Mouse (Mus musculus): ENCODE data around the gene Nrp1. TPM values are rescaled to one million over a fixed set of nuclear protein-coding genes. Genes with fewer than 3 reads are reported as not detected.

The Nrp1 gene
- polyA plus RNA-seq, 1 experiment from 2014 or later = 82.9 TPM

- Histone ChIP-seq H3K4me3 (ENCODE audit: low read length) (no peak overlapping the region), H3K4me1 (ENCODE audit: control insufficient read depth, insufficient read depth, low read depth, low read length) (no peaks in the 10 kb centered on the region), H3K36me3 (ENCODE audit: control insufficient read depth, insufficient read depth, low read length) (peaks cover 13% of the 10 kb centered on the region), H3K9me3 (ENCODE audit: control insufficient read depth, low read length) (no peaks in the 10 kb centered on the region), H3K9ac (ENCODE audit: low read depth, low read length) (no peak overlapping the region), H3K27me3 (replicated peaks; ENCODE audit: control insufficient read depth, insufficient read depth, low read length) (no peaks in the 10 kb centered on the region), H3K4me2 (ENCODE audit: low read length) (no peak overlapping the region), H3K27ac (ENCODE audit: low read depth, low read length) (no peak overlapping the region)
- no peak for ATAC-seq
- WGBS = 84% methylated on average over 4 of the region's 4 CpGs
These were observed 105.7 kb downstream of the Nrp1 start for GRCm38 (mm10) chr8:128464056-128464623.

GRCm38 (mm10) chr8:128465553-128465952 lies 107.1 kb downstream of the Nrp1 start:
- peaks cover 7% of the 10 kb centered on the region for H3K36me3 ChIP-seq (ENCODE audit: control insufficient read depth, insufficient read depth, low read length)
- ATAC-seq = no peak
- 95% methylated on average over 2 of the region's 2 CpGs for WGBS
- no peaks in the 10 kb centered on the region for H3K9me3 ChIP-seq (ENCODE audit: control insufficient read depth, low read length)
- no peaks in the 10 kb centered on the region for H3K27me3 ChIP-seq (replicated peaks; ENCODE audit: control insufficient read depth, insufficient read depth, low read length)
- H3K27ac ChIP-seq (ENCODE audit: low read depth, low read length) = no peak overlapping the region
- no peak overlapping the region for H3K9ac ChIP-seq (ENCODE audit: low read depth, low read length)
- no peak overlapping the region for H3K4me3 ChIP-seq (ENCODE audit: low read length)
- no peaks in the 10 kb centered on the region for H3K4me1 ChIP-seq (ENCODE audit: control insufficient read depth, insufficient read depth, low read depth, low read length)
- no peak overlapping the region for H3K4me2 ChIP-seq (ENCODE audit: low read length)

- H3K36me3 ChIP-seq (ENCODE audit: control insufficient read depth, insufficient read depth, low read length) = peaks cover 3% of the 10 kb centered on the region; the same call in 1 of the 2 replicates
- no peak overlapping the region for H3K9ac ChIP-seq (ENCODE audit: low read depth, low read length)
- H3K9me3 ChIP-seq (ENCODE audit: control insufficient read depth, low read length) = no peaks in the 10 kb centered on the region
- H3K4me2 ChIP-seq (ENCODE audit: low read length) = no peak overlapping the region
- H3K27ac ChIP-seq (ENCODE audit: low read depth, low read length) = no peak overlapping the region
- 65% methylated on average over 4 of the region's 4 CpGs for WGBS
- ATAC-seq = no peak
- no peaks in the 10 kb centered on the region for H3K4me1 ChIP-seq (ENCODE audit: control insufficient read depth, insufficient read depth, low read depth, low read length)
- no peaks in the 10 kb centered on the region for H3K27me3 ChIP-seq (replicated peaks; ENCODE audit: control insufficient read depth, insufficient read depth, low read length)
- no peak overlapping the region for H3K4me3 ChIP-seq (ENCODE audit: low read length)
These were observed 108.5 kb downstream of the Nrp1 start for GRCm38 (mm10) chr8:128466681-128467430.

- H3K27ac ChIP-seq (ENCODE audit: low read depth, low read length) = no peak overlapping the region
- no peak overlapping the region for H3K4me2 ChIP-seq (ENCODE audit: low read length)
- WGBS = 68% methylated on average over 2 of the region's 2 CpGs
- no peak for ATAC-seq
- no peaks in the 10 kb centered on the region for H3K9me3 ChIP-seq (ENCODE audit: control insufficient read depth, low read length)
- peaks cover 3% of the 10 kb centered on the region; the same call in 1 of the 2 replicates for H3K36me3 ChIP-seq (ENCODE audit: control insufficient read depth, insufficient read depth, low read length)
- H3K4me3 ChIP-seq (ENCODE audit: low read length) = no peak overlapping the region
- no peaks in the 10 kb centered on the region for H3K27me3 ChIP-seq (replicated peaks; ENCODE audit: control insufficient read depth, insufficient read depth, low read length)
- no peaks in the 10 kb centered on the region for H3K4me1 ChIP-seq (ENCODE audit: control insufficient read depth, insufficient read depth, low read depth, low read length)
- H3K9ac ChIP-seq (ENCODE audit: low read depth, low read length) = no peak overlapping the region
These were observed 111.7 kb downstream of the Nrp1 start for GRCm38 (mm10) chr8:128470097-128470496.

GRCm38 (mm10) chr8:128471186-128471585 lies 112.8 kb downstream of the Nrp1 start:
- ATAC-seq = no peak

GRCm38 (mm10) chr8:128472871-128473270 lies 114.5 kb downstream of the Nrp1 start:
- no peaks in the 10 kb centered on the region for H3K27me3 ChIP-seq (replicated peaks; ENCODE audit: control insufficient read depth, insufficient read depth, low read length)
- H3K27ac ChIP-seq (ENCODE audit: low read depth, low read length) = no peak overlapping the region
- H3K9me3 ChIP-seq (ENCODE audit: control insufficient read depth, low read length) = no peaks in the 10 kb centered on the region
- no peak for ATAC-seq
- H3K4me2 ChIP-seq (ENCODE audit: low read length) = no peak overlapping the region
- 67% methylated on average over 2 of the region's 2 CpGs for WGBS
- H3K4me1 ChIP-seq (ENCODE audit: control insufficient read depth, insufficient read depth, low read depth, low read length) = no peaks in the 10 kb centered on the region
- H3K4me3 ChIP-seq (ENCODE audit: low read length) = no peak overlapping the region
- no peak overlapping the region for H3K9ac ChIP-seq (ENCODE audit: low read depth, low read length)
- peaks cover 3% of the 10 kb centered on the region; the same call in 1 of the 2 replicates for H3K36me3 ChIP-seq (ENCODE audit: control insufficient read depth, insufficient read depth, low read length)

More at GRCm38 (mm10) chr8:128471186-128471585, 112.8 kb downstream of the Nrp1 start:
- no peaks in the 10 kb centered on the region for H3K4me1 ChIP-seq (ENCODE audit: control insufficient read depth, insufficient read depth, low read depth, low read length)
- no peaks in the 10 kb centered on the region for H3K27me3 ChIP-seq (replicated peaks; ENCODE audit: control insufficient read depth, insufficient read depth, low read length)
- WGBS = 89% methylated on average over 2 of the region's 2 CpGs
- no peak overlapping the region for H3K27ac ChIP-seq (ENCODE audit: low read depth, low read length)
- H3K4me3 ChIP-seq (ENCODE audit: low read length) = no peak overlapping the region
- no peak overlapping the region for H3K9ac ChIP-seq (ENCODE audit: low read depth, low read length)
- H3K36me3 ChIP-seq (ENCODE audit: control insufficient read depth, insufficient read depth, low read length) = peaks cover 3% of the 10 kb centered on the region; the same call in 1 of the 2 replicates
- H3K9me3 ChIP-seq (ENCODE audit: control insufficient read depth, low read length) = no peaks in the 10 kb centered on the region
- no peak overlapping the region for H3K4me2 ChIP-seq (ENCODE audit: low read length)

GRCm38 (mm10) chr8:128473456-128474239 lies 115.2 kb downstream of the Nrp1 start:
- Histone ChIP-seq H3K4me1 (ENCODE audit: control insufficient read depth, insufficient read depth, low read depth, low read length) (no peaks in the 10 kb centered on the region), H3K4me2 (ENCODE audit: low read length) (no peak overlapping the region), H3K9me3 (ENCODE audit: control insufficient read depth, low read length) (no peaks in the 10 kb centered on the region), H3K9ac (ENCODE audit: low read depth, low read length) (no peak overlapping the region), H3K27ac (ENCODE audit: low read depth, low read length) (no peak overlapping the region), H3K36me3 (ENCODE audit: control insufficient read depth, insufficient read depth, low read length) (no peaks in the 10 kb centered on the region; the same call in 1 of the 2 replicates), H3K27me3 (replicated peaks; ENCODE audit: control insufficient read depth, insufficient read depth, low read length) (no peaks in the 10 kb centered on the region), H3K4me3 (ENCODE audit: low read length) (no peak overlapping the region)
- no peak for ATAC-seq
- 77% methylated on average over 5 of the region's 5 CpGs for WGBS

GRCm38 (mm10) chr8:128474614-128475013 lies 116.2 kb downstream of the Nrp1 start:
- ATAC-seq = no peak

GRCm38 (mm10) chr8:128476206-128476605 lies 117.8 kb downstream of the Nrp1 start:
- 45% methylated on average over 1 of the region's 1 CpGs for WGBS
- Histone ChIP-seq H3K9me3 (ENCODE audit: control insufficient read depth, low read length) (no peaks in the 10 kb centered on the region), H3K4me2 (ENCODE audit: low read length) (no peak overlapping the region), H3K4me1 (ENCODE audit: control insufficient read depth, insufficient read depth, low read depth, low read length) (no peaks in the 10 kb centered on the region), H3K27ac (ENCODE audit: low read depth, low read length) (no peak overlapping the region), H3K9ac (ENCODE audit: low read depth, low read length) (no peak overlapping the region), H3K36me3 (ENCODE audit: control insufficient read depth, insufficient read depth, low read length) (no peaks in the 10 kb centered on the region; the same call in 1 of the 2 replicates), H3K27me3 (replicated peaks; ENCODE audit: control insufficient read depth, insufficient read depth, low read length) (no peaks in the 10 kb centered on the region), H3K4me3 (ENCODE audit: low read length) (no peak overlapping the region)
- no peak for ATAC-seq

More at GRCm38 (mm10) chr8:128474614-128475013, 116.2 kb downstream of the Nrp1 start:
- Histone ChIP-seq H3K9me3 (ENCODE audit: control insufficient read depth, low read length) (no peaks in the 10 kb centered on the region), H3K4me3 (ENCODE audit: low read length) (no peak overlapping the region), H3K27me3 (replicated peaks; ENCODE audit: control insufficient read depth, insufficient read depth, low read length) (no peaks in the 10 kb centered on the region), H3K4me2 (ENCODE audit: low read length) (no peak overlapping the region), H3K36me3 (ENCODE audit: control insufficient read depth, insufficient read depth, low read length) (no peaks in the 10 kb centered on the region; the same call in 1 of the 2 replicates), H3K9ac (ENCODE audit: low read depth, low read length) (no peak overlapping the region), H3K27ac (ENCODE audit: low read depth, low read length) (no peak overlapping the region), H3K4me1 (ENCODE audit: control insufficient read depth, insufficient read depth, low read depth, low read length) (no peaks in the 10 kb centered on the region)
- 50% methylated on average over 2 of the region's 2 CpGs for WGBS

Data from hindbrain, embryonic 16.5 days (tissue).